Mouse (Mus musculus) limb, embryonic 15.5 days (tissue): ENCODE results near the gene Dlg2. TPM values are rescaled to one million over a fixed set of nuclear protein-coding genes. Genes with fewer than 3 reads are reported as not detected.

Source experiments
- ATAC-seq: fragments of 200-750 bp; cut with Nextera tagmentation; 2 replicates; pipeline ENCODE4 v1.8.0; 2017; ENCODE audit warnings: low read depth, moderate TSS enrichment; ENCODE audit not compliant: insufficient number of reproducible peaks, low FRiP score, low TSS enrichment
- H3K27ac ChIP-seq: fragments of 300-500 bp; sonication (generic); 2 replicates; pipeline ENCODE4 v1.5.1; 2015; ENCODE audit warnings: moderate library complexity, mild to moderate bottlenecking, inconsistent platforms
- H3K27me3 ChIP-seq: fragments of 300-500 bp; sonication (generic); 2 replicates; pipeline ENCODE4 v1.6.1; 2015; ENCODE audit warnings: inconsistent platforms
- H3K36me3 ChIP-seq: fragments of 300-500 bp; sonication (generic); 2 replicates; pipeline ENCODE4 v1.6.1; 2015; ENCODE audit warnings: inconsistent platforms
- H3K4me1 ChIP-seq: fragments of 300-500 bp; sonication (generic); 2 replicates; pipeline ENCODE4 v1.6.1; 2015; ENCODE audit warnings: inconsistent platforms
- H3K4me2 ChIP-seq: fragments of 300-500 bp; sonication (generic); 2 replicates; pipeline ENCODE4 v1.6.1; 2015; ENCODE audit warnings: mild to moderate bottlenecking, inconsistent platforms
- H3K4me3 ChIP-seq: fragments of 300-500 bp; sonication (generic); 2 replicates; pipeline ENCODE4 v1.5.1; 2015; ENCODE audit warnings: mild to moderate bottlenecking, inconsistent platforms
- H3K9ac ChIP-seq: fragments of 300-500 bp; sonication (generic); 2 replicates; pipeline ENCODE4 v1.6.1; 2015; ENCODE audit warnings: inconsistent platforms
- H3K9me3 ChIP-seq: fragments of 300-500 bp; sonication (generic); 2 replicates; pipeline ENCODE4 v1.6.1; 2016; ENCODE audit warnings: inconsistent platforms
- WGBS: fragments of 180-500 bp; shearing (Covaris S2); methylation state at CpG from one replicate; pipeline ENCODE4 v1.1.7; 2015; 5-methylcytosine and 5-hydroxymethylcytosine counted together
- polyA plus RNA-seq: library from polyadenylated mRNA; unstranded; fragments of >200 nt; fragmentation: Nextera tagmentation; extraction: Ambion mirVana; gene quantifications from 2 replicates; pipeline ENCODE4 v1.2.1, GENCODE M21; 2015

The Dlg2 gene
- polyA plus RNA-seq, 1 experiment from 2014 or later, result 7.6 TPM

DNA sequence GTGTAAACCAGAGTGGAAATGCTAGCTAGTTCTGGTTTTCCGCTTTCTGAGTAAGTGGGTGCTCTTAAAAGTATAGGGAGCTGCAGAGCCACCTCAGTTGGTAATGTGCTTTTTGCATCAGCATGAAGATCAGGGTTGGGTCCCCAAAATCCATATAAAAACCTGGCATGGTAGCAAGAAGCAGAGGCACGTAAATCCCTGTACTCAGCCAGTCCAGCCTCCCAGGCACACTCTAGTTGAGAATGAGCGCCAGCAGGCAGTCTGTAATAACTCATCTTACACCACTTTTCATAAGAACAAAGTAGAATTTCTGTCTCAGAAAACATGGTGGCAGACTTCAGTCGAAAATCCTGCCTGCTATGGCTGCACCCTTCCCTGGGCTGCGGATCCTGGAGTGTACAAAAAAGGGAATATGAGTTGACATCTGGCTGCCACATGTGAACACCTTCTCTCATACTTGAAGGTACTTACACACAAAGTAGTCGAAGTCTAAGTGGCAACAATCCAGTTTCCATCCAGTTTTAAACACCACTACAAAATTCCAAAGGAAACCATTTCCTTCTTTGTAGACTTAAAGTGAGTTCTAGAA lies 1915.7 kb downstream of the Dlg2 start:
- Histone ChIP-seq H3K9me3 (no peaks in the 10 kb centered on the region), H3K4me2 (no peak overlapping the region), H3K27ac (peak overlapping the region; percentile 68), H3K4me1 (peaks cover 16% of the 10 kb centered on the region), H3K4me3 (no peak overlapping the region), H3K27me3 (no peaks in the 10 kb centered on the region), H3K9ac (no peak overlapping the region), H3K36me3 (no peaks in the 10 kb centered on the region)
- 25% methylated on average over 6 of the region's 6 CpGs for WGBS
- no peak for ATAC-seq

- Histone ChIP-seq H3K27ac (no peak overlapping the region), H3K36me3 (no peaks in the 10 kb centered on the region), H3K27me3 (no peaks in the 10 kb centered on the region), H3K4me3 (no peak overlapping the region), H3K9ac (no peak overlapping the region), H3K9me3 (no peaks in the 10 kb centered on the region), H3K4me2 (no peak overlapping the region), H3K4me1 (peaks cover 14% of the 10 kb centered on the region)
- WGBS, result 72% methylated on average over 1 of the region's 1 CpGs
- no peak for ATAC-seq
Measured at GRCm38 (mm10) chr7:92396783-92397182, 1920.3 kb downstream of the Dlg2 start.

GRCm38 (mm10) chr7:92398841-92399240 lies 1922.4 kb downstream of the Dlg2 start:
- Histone ChIP-seq H3K4me1 (no peaks in the 10 kb centered on the region), H3K9ac (no peak overlapping the region), H3K4me3 (no peak overlapping the region), H3K27ac (no peak overlapping the region), H3K4me2 (no peak overlapping the region), H3K27me3 (no peaks in the 10 kb centered on the region), H3K36me3 (no peaks in the 10 kb centered on the region), H3K9me3 (no peaks in the 10 kb centered on the region)
- ATAC-seq, result no peak
- WGBS, result 64% methylated on average over 1 of the region's 1 CpGs

DNA sequence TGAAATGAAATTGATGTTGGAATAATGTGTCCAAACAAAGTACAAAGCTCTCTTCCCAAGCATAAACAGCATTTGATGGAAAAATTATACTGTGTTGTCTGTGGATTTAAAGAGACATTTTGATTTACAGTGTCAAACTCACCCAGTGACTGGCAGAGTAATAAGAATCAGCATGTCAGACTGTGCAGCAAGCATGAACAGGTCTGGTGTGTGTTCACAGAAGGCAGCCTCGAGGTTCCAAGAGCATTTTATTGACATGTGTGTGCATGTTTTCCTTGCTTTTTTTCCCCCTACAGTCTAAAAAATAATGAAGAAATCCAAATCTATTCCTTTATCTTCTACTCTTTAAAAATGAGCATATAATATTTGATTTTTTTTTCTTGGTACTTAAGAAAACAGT lies 1924.1 kb downstream of the Dlg2 start:
- Histone ChIP-seq H3K36me3 (no peaks in the 10 kb centered on the region), H3K4me2 (no peak overlapping the region), H3K4me3 (no peak overlapping the region), H3K27me3 (no peaks in the 10 kb centered on the region), H3K9me3 (no peaks in the 10 kb centered on the region), H3K4me1 (no peaks in the 10 kb centered on the region), H3K27ac (no peak overlapping the region), H3K9ac (no peak overlapping the region)
- ATAC-seq, result no peak
- WGBS, result 29% methylated on average over 1 of the region's 1 CpGs

DNA sequence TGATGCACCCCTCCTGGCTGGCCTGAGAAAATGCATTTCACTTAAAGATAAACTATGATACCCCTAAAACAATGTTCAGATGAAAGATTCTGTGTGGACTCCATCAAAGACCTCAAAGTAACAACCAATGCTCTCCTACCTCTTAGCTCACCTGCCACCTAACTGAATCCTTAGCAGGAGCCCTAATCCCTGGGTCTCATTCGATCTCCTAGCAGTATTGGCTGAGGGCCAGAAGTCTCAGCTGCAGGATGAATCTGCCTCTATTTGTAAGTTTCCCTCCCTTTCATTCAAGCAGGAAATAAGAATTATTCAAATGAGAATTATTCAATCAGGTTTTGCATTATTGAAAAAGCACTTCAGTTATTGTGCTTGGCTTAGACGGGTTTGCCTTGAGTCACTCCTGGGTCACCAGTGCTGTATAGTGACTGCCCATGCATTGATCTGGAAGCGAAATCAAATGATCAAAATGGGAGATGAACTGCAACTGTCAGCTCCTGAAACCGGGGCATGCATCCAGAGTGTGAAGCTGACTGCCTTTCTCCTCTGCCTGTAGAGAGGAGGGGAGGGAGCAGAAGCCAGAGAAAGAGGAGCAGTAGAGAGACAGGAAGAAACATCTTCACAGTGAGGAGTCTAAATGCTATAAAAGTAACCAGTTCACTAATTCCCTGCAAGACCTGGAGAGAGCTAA lies 1924.7 kb downstream of the Dlg2 start:
- no peak overlapping the region for H3K4me3 ChIP-seq
- H3K4me1 ChIP-seq, result no peaks in the 10 kb centered on the region
- H3K27me3 ChIP-seq, result no peaks in the 10 kb centered on the region
- no peak overlapping the region; the same call in 1 of the 2 replicates for H3K27ac ChIP-seq
- H3K4me2 ChIP-seq, result no peak overlapping the region
- no peaks in the 10 kb centered on the region for H3K9me3 ChIP-seq
- 53% methylated on average over 4 of the region's 4 CpGs for WGBS
- H3K9ac ChIP-seq, result no peak overlapping the region
- ATAC-seq, result no peak
- no peaks in the 10 kb centered on the region for H3K36me3 ChIP-seq

- Histone ChIP-seq H3K27me3 (no peaks in the 10 kb centered on the region), H3K4me2 (no peak overlapping the region), H3K27ac (no peak overlapping the region), H3K36me3 (no peaks in the 10 kb centered on the region), H3K9ac (no peak overlapping the region), H3K9me3 (no peaks in the 10 kb centered on the region), H3K4me3 (no peak overlapping the region), H3K4me1 (no peaks in the 10 kb centered on the region)
- no peak for ATAC-seq
- WGBS, result 69% methylated on average over 5 of the region's 5 CpGs
Measured at GRCm38 (mm10) chr7:92408479-92408878, 1932.0 kb downstream of the Dlg2 start.

- Histone ChIP-seq H3K27me3 (no peaks in the 10 kb centered on the region), H3K9ac (no peak overlapping the region), H3K4me2 (no peak overlapping the region), H3K4me3 (no peak overlapping the region), H3K27ac (no peak overlapping the region), H3K4me1 (0 out of 2 replicates have a peak, but pooled peaks cover 4% of the 10 kb centered on the region), H3K9me3 (no peaks in the 10 kb centered on the region), H3K36me3 (no peaks in the 10 kb centered on the region)
- WGBS, result 67% methylated on average over 10 of the region's 10 CpGs
- ATAC-seq, result no peak
Measured at GRCm38 (mm10) chr7:92420474-92420873, 1944.0 kb downstream of the Dlg2 start.

GRCm38 (mm10) chr7:92423017-92423416 lies 1946.5 kb downstream of the Dlg2 start:
- Histone ChIP-seq H3K4me1 (no peaks in the 10 kb centered on the region), H3K27me3 (no peaks in the 10 kb centered on the region), H3K9me3 (no peaks in the 10 kb centered on the region), H3K4me3 (no peak overlapping the region), H3K27ac (no peak overlapping the region), H3K9ac (no peak overlapping the region), H3K36me3 (no peaks in the 10 kb centered on the region), H3K4me2 (no peak overlapping the region)
- no peak for ATAC-seq
- WGBS, result 86% methylated on average over 3 of the region's 3 CpGs

DNA sequence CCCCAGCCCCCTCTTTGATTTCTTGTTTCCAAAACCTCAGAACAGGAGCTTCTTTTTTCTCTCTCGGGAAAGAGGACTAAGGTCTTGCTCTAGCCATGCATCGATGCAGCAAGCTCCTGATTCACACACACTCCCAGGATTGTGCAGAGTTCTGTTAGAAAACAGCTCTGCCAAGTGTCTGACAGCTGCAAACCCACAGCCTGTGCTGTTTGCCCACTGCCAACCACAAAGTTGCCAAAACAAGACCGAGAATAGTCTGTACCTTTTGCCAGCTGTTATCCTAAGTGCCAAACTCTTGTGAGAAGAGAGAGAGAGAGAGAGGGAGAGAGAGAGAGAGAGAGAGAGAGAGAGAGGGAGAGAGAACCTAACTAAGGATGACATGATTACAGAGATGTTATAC lies 1948.2 kb downstream of the Dlg2 start:
- no peak for ATAC-seq
- no peaks in the 10 kb centered on the region for H3K27me3 ChIP-seq
- 73% methylated on average over 3 of the region's 3 CpGs for WGBS

DNA sequence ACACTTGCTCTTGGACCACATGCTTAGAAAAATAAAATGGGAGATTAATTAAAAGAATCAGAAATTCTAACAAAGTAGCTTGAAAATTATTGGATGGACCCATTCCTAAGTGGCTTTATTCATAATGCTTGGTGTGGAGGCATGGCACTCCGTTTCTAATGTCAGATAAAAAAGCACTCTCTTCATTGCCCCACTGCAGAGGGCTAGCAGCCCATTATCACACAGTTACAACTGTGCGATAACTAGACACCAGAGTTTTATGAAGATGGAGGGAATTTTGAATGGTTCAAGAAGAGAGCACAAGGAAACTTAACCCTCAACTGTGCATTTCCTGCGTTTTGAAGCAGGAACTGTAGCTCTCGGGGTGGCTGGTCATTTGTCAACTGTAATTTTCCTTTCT lies 1950.8 kb downstream of the Dlg2 start:
- Histone ChIP-seq H3K27ac (no peak overlapping the region), H3K36me3 (no peaks in the 10 kb centered on the region), H3K27me3 (no peaks in the 10 kb centered on the region), H3K4me2 (no peak overlapping the region), H3K9me3 (no peaks in the 10 kb centered on the region), H3K9ac (no peak overlapping the region), H3K4me3 (no peak overlapping the region), H3K4me1 (no peaks in the 10 kb centered on the region)
- WGBS, result 62% methylated on average over 4 of the region's 4 CpGs
- ATAC-seq, result no peak

More for the DNA sequence above, 1948.2 kb downstream of the Dlg2 start:
- H3K9me3 ChIP-seq, result no peaks in the 10 kb centered on the region
- H3K4me1 ChIP-seq, result no peaks in the 10 kb centered on the region
- H3K4me3 ChIP-seq, result no peak overlapping the region
- H3K9ac ChIP-seq, result no peak overlapping the region
- H3K36me3 ChIP-seq, result no peaks in the 10 kb centered on the region
- no peak overlapping the region for H3K4me2 ChIP-seq
- H3K27ac ChIP-seq, result no peak overlapping the region

DNA sequence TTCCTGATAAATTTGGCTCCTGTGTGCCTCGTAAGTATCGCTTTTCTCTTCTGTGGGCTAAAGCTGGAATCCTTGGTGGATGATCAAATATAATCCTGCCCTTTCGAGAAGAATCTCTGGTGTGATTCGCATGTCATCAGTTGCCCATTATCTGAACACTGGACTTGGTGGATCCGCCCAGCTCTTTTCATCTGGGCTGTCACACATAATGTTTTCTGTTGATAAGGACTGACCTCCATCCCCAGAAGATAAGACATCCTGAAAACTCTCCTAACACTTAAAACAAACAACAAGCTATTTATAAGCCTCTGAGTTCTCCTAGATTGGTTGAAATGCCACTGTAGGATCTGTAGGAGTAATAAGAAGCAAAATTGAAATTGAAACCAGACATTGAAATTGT lies 1952.2 kb downstream of the Dlg2 start:
- no peaks in the 10 kb centered on the region for H3K27me3 ChIP-seq
- ATAC-seq, result no peak
- H3K9ac ChIP-seq, result no peak overlapping the region
- 82% methylated on average over 5 of the region's 5 CpGs for WGBS
- H3K36me3 ChIP-seq, result no peaks in the 10 kb centered on the region
- no peak overlapping the region for H3K4me3 ChIP-seq
- H3K27ac ChIP-seq, result no peak overlapping the region
- H3K9me3 ChIP-seq, result no peaks in the 10 kb centered on the region
- no peak overlapping the region for H3K4me2 ChIP-seq
- no peaks in the 10 kb centered on the region for H3K4me1 ChIP-seq

- Histone ChIP-seq H3K4me3 (no peak overlapping the region), H3K27me3 (no peaks in the 10 kb centered on the region), H3K36me3 (no peaks in the 10 kb centered on the region), H3K9ac (no peak overlapping the region), H3K9me3 (no peaks in the 10 kb centered on the region), H3K4me2 (no peak overlapping the region), H3K27ac (no peak overlapping the region), H3K4me1 (no peaks in the 10 kb centered on the region)
- no peak for ATAC-seq
- WGBS, result 63% methylated on average over 2 of the region's 2 CpGs
Measured at GRCm38 (mm10) chr7:92430254-92430653, 1953.8 kb downstream of the Dlg2 start.
